Mouse (Mus musculus): ENCODE results near the gene Bicdl1.

GRCm38 (mm10) chr5:115717693-115718092 lies 13.7 kb downstream of the Bicdl1 start:
- TF ChIP-seq POLR2A (IDR thresholded peaks at IDR 0.05; ENCODE audit: low read depth, low read length), result no peak
- TF ChIP-seq CTCF (IDR thresholded peaks at IDR 0.05; ENCODE audit: extremely low read depth, insufficient read length, insufficient replicate concordance, low read depth, low read length), result no peak
